Mouse (Mus musculus) right cerebral cortex, postnatal 14 days (tissue): ENCODE measurements around the gene Ubxn11.
A peak's percentile ranks its signal among the peaks of the same experiment; 100 is the strongest.
"Not testable (repeated sequence)": the region's sequence is repeated elsewhere in the genome, so short reads cannot be mapped to it uniquely, and the experiment has no call there.

ENCODE experiments used
- DNase-seq: peaks from one replicate; pipeline ENCODE4 v3.0.0; 2022

Ubxn11 gene

DNA sequence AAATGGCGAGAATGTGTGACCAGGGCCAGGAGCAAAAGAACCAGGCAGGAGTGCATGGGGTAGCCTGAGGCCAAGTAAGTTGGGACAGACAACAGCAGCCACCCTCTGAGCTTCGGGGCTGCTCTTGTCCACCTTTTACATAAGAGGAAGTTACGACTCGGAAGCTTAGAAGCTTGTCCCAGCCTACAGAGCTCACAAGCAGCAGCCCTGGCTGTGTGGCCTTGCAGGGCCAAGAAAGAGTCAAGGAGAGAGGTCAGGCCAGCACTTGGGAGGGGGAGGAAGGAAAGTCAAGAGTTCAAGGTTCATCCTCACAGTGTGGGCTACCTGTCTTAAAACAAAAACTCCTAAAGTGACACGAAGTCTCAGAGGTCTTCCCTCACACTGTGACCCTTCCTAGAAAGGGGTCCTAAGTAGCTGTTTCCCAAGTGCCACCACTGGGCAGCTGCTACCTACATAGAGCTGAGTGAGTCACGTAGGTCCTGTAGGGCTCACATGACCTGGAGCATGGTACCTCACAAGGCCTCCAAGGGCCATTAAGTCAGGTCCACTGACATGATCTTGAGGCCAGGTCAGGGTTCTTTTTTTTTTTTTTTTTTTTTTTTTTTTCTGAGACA, 17.9 kb downstream of the Ubxn11 start:
- DNase-seq = no peak

DNA sequence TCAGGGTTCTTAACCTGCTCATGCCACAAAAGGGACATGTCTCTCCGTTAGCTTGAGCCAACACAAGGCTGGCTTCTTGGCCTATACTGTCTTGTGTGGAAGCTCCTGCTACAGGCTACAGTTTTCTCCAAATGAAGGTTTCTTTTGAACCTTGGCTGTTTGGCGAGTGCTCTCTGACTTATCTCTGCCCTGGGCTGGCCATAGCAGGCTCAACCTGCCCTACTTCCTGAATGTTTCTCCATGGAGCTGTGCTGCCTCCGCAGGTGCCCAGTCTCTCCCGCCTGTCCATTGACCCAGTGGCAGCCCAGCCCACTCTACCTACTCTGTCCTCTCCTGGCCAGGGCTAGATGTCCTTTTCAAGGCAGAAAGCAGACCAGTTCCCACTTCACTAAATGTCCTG, 18.5 kb downstream of the Ubxn11 start:
- DNase-seq = no peak

DNA sequence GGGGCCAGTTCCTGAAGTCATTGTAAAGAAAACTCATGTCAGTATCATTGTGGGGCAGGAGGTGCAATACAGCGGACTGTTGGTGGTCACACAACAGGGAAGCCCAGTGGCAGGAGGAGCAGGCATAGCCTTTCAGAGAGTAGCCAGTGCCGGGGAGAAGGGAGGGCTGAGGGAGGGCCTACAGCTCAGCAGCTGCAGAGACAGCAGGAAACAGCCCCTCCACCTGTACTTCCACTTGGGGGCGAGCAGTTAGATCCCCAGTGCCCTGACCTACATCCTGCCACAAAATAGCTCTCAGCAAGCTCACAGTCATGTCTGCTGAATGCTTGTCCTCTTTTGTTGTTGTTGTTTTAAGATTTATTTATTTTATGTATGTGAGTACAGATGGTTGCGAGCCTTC, 19.2 kb downstream of the Ubxn11 start:
- no peak for DNase-seq

DNA sequence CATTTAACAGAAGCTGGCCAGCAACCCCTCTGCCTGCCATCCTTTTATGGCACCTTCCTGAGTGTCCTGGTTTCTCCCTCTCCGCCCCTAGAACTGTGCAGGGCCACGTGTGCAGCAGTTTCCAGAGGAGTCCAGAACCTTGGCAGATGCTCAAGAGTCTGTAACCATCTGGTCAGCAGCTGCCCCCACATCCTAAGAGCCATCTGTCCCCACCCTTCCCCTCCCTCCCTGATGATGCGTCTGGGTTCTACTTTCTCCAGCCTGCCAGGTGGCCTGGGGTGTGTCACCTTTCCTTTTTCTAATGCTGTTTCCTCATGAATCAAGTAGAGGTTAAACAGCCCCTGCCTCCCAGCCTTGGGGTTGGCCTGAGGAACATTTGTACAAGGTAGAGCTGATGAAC, 19.9 kb downstream of the Ubxn11 start:
- no peak for DNase-seq

DNA sequence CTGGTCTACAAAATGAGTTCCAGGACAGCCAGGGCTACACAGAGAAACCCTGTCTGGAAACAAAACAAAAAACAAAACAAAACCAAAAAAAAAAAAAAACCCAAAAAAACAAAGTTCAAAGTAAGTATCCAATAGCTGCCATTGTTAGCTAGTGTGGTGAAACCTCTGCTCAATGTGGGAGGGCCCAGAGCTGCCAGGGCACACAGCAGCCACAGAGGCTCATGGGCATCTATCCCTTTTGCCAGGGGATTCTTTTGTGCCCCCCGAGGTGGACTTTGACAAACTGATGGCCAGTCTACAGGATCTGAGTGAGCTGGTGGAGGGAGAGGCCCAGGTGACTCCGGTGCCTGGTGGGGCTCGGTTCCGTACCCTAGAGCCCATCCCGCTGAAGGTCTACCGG, 20.8 kb downstream of the Ubxn11 start:
- DNase-seq = no peak

DNA sequence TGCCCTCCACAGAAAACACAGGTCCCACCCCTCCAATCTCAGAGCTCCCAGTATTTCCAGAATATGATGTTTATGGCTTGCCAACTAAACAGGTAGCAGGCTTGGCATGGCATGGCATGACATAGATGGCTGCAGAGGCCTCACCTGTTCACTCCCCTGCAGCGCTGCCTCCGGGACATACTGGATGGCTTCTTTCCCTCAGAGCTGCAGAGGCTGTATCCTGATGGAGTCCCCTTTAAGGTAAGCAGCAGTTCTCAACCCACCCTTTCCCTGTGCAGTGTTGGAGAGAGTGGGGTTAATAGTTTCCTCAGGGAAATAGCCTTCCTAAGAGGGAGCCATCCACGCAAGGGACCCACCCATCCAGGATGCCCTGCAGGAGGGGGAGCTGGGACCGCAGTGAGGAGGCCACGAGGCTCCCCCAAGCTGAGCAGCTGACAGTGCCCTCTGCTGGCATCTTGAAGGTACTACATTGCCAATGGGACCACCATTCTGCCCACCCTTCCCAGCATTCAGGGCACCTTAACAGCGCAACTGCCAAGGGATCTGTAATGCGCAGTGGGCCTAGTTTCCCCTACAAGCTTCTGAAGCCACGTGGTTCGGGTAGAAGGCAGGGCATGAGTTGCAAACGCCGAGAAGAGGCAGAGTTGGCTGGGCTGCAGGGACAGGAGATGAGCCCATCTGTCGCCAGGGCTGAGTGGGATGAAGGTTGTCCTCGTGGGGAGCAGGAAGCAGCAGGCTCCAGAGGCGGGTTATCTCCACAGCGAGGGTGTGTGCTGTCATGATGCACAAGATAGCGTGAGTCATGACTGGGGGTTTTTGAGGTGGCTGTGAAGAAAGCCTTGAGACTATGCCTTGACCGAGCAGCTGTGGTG, 21.5 kb downstream of the Ubxn11 start:
- DNase-seq = peak; percentile 72

DNA sequence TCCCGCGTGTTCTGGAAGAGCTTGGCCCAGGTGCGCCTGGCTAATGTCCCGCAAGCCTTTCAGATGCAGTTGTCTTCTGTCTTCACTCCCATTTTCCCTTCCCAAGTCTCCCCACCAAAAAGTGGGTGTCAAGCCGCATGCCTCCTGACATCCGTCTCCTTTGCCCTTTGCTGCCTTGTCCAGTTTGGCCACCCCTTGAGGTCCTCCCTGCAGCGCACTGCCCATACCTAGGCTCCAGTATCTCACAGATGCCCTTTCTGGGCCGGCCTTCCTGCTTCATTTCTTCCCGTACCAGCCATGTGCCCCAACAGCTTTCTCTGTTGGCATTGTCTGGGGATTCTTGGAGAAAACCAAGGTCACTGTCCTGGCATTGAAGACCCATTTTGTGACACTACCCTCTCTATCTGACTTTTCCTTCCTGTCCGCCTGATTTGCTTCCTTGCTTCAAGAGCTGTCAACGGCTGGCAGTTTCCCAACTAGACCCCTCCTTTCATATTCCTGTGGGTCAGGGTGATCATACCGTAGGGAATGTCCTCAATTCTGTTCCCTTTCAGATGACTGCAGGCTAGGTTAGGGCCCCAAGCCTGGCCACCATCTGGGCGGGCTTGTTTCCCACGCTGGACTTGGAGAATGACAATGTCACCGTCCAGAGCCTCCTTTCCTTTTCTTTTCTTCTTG, 23.2 kb downstream of the Ubxn11 start:
- DNase-seq = no peak

DNA sequence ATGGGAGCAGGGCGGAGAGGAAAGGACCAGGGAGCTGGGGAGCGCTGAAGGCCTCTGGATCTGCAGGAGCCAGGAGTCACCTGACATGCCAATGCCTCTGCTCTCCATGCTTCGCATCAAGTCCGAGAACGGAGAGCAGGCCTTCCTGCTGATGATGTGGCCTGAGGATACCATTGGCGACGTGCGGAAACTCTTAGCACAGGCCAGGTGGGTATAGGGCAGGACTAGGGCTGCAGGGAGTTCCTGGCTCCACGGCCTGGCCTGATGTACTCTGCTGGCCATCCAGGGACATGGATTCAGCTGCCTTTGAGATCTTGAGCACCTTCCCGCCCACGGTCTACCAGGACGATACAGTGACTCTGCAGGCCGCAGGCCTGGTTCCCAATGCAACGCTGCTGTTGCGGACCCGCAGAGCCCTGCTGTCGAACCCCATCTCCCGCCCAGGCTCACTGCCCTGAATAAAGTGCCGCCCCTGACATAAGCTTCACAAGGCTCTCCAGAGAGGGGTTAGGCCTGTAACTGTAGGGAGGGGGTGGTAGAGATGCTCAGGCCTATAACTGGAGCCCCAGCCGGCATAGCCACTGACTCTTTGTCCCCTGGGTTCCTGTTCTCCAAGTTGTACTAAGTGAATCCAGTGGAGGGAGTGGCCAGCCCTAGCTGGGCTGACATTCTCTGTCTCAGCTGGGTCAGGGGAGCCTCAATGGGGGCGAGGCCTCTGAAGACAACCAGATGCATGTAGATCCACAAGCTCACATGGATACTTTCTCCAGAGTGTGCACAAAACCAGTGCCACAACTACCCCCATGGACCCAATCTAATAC, 24.1 kb downstream of the Ubxn11 start:
- no peak for DNase-seq

DNA sequence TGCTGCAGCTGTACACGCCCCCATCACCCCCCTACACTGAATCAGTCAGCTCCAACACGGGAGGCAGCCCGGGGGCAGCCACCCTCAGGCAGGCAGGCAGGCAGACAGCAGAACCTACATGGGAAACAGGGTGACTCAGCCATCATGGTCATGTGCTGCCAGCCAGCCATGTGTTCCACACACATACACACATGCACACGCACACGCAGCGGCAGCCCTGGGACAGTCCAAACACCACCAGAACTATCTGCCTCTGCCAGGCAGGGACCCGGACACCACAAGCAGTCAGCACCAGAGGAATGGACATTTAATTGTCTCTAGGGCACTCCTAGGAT, 24.7 kb downstream of the Ubxn11 start:
- no peak for DNase-seq

DNA sequence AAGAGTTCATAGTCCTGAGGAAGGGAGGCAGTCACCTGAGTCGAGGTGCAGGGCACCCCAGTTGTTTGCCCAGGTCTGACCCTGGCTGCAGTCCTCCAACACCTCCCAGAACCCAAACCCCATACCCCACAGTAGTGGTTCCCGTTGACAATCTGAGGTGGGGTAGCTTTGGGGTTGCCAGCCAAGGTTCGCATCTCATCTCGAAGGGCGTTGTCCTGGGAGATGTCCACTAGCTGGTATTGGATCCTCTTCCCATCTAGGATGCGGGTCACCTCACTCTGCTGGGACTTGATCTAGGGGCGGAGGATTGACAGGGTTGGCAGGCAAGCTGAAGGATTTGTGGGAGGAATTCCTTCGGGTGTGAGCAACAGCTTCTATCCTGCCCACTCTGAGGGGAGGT, 25.4 kb downstream of the Ubxn11 start:
- DNase-seq = no peak

DNA sequence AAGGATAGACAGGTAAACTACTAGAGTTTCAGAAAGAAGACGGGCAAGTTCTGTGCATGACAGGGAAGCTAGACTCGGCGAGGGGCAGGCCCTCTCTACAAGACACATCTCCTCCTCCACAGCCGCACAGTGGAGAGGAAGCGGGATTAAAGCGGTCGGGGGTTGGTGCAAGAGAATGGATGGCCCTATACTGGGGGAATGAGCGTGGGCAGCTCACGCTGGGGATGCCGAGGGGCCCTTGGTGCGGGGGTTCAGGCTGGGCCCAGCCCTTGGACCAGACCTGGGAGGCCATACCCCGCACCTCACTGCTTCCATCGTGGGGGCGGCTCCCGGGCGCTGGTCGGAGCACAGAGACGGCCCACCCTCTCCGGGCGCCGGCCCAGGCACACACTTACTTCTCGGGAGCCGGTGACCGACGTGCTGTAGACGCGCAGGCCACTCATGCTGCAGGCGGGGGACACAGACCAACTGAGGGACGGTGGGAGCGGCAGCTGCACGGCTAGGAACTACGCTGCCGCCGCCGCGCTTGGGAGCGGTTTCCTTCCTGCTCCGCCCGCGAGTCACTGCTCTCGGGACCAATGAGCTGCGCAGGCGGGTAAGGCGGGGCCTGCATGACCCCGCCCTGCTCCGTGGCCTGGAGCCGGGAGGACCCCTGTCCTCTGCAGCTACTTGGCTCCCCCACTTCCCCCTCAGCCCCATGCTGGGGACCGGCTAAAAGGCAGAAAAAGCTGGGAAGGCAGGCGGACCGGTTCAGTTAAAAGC, 26.0 kb downstream of the Ubxn11 start, which contains the start of gene Sh3bgrl3:
Gene Sh3bgrl3 (minus strand): TSS at position 569 of the 762 bp plus-strand sequence.
- peak; percentile 88 for DNase-seq

DNA sequence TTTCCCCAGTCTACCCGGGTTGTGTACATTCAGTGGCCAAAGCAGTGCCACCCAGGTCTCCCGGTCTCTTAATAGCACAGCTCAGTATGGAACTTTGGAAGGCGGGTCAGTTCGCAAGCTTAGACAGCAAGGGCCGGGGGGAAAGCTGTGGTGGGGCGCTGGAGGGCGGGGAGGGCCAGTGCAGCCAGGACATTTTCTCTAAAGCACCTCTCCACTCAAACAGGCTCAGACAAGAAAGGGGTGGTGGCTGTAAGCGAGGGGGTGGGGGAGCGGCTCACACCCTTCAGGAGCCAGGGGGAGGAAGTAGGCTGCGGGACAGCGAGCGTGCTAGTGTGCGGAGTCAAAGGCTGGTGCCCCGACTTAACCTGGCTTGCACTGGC, 26.6 kb downstream of the Ubxn11 start:
- no peak for DNase-seq

DNA sequence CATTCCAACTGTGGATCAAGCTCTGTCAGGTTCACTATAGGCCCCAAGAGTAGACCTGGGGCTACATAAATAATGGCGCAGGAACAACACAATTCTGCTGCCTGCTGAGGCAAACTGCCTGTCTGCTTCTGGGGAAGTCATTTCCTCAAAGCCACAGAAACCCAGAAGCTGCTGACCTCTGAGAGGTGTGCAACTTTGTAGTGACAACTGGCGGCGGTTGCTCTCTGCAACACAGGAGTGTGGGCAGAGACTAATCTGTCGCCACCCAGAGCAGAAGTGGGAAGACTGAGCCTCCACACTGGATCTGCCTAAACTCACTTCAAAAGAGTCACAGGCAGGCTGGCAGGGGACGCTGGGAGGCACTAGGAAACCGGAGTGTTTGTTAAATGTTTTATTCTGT, 27.1 kb downstream of the Ubxn11 start:
- no peak for DNase-seq

DNA sequence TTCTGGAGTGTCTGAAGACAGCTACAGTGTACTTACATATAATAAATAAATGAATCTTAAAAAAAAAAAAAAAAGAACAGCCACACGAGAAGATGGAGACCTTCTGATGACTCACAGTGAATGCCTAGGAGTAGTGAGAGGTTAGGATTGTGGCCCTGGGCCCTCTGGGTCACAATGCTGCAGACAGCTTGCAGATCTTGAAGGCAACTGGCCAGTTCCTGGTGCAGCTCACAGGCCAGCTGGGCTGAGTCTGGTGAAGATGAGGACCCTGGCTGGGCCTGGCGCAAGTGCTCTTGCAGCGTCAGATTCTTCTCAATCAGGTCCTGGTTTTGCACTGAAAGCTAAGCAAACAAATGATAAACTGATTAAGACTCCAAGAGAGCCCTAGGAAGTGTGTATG, 29.7 kb downstream of the Ubxn11 start:
- DNase-seq = no peak

DNA sequence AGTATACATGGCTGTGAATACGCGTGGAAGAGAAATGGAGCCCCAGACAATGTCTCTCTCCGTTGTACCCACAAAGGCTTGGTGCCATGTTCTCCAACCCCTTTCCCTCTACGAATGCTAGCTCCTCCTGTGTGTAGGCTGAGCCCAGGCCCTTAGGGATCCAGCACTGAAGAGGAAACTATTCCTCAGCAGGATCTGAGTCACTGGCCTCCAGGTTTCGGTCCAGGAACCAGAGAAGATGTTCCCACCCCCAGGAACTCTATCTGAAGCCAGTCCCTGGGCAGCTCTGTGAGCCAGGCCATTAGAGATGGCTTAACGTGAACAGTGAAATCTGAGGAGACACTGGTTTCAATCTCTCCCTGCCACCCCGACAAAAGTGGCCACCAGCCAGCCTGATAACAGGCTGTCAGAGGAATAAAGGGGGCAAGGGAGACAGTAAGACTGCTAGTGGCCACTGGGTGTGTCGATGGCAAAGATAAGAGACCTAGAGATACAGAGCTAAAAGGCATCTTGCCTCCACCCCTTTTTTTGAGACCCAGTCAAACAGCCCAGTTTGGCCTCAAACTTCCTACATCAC, 30.2 kb downstream of the Ubxn11 start:
- no peak for DNase-seq

DNA sequence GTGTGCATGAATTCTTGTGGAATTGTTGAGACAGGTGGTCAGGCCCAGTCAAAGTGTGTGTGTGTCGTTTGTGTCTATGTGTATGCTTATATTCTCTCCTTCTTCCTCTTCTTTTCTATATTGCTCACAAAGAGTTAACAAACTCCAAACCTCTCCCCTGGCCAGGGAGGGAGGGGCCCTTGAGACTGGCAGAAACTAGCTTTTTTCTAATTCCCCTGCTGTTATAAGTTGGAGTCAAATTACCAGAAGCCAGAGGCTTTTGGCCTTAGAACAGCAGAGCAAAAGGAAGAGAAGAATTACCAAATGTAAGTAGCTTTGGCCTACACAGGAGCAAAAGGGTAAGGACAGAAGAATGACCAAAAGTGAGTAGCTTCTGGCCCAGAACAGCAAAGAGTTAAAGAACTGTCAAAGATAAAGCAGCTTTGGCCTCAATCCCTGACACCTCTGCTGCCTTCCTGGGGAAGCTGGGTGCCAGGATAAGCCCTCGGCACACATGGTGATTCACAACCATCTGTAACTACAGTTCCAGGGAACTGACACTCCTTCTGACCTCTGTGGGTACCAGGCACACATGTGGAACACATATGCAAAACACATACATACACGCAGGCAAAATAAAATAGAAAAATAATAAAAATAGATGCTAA, 34.0 kb downstream of the Ubxn11 start:
- DNase-seq = no peak

DNA sequence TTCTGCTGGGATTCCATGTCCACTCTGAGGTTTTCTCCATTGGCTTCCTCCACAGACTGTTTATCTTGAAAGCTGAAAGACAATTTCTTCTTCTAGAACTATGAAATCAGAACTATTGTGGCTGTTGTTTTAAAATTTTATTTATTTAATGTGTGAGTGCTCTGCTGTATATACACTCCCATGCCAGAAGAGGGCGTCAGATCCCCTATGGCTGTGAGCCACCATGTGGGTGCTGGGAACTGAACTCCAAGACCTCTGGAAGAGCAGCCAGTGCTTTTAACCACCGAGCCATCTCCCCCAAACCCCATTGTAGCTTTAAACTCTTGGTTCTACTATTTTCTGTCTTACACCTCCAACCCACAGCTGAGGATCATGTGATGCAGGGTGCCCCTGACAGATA, 36.5 kb downstream of the Ubxn11 start:
- DNase-seq = no peak

DNA sequence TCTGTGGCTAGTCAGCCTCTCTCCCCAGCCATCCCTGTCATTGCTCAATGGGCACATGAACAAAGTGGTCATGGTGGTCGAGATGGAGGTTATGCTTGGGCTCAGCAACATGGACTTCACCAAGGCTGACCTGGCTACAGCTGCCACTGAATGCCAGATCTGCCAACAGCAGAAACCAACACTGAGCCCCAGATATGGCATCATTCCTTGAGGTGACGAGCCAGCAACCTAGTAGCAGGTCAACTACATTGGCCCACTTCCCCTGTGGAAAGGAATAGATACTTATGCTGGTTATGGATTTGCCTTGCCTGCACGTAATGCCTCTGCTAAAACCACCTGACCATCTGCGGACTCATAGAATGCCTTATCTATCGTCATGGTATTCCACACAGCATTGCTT, 41.9 kb downstream of the Ubxn11 start:
- not testable (repeated sequence) for DNase-seq

DNA sequence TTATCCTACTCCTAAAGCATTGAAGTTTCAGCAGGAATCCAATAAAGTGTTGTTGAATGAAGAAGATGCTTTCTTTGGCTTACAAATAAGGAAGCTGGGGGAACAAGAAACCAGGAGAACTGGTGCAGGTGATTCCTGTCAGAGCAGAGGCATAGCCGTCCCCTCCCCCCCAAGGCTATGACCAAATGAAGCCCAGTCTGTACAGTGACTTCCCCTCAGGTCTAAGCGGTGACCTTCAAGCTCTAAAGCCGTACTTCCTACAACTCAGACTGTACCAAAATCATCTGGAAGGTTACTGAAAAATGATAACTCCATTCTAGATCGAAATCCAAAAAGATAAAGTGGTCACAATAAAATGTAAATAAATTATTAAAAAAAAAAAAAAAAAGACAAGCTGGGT, 47.0 kb downstream of the Ubxn11 start:
- DNase-seq = no peak

DNA sequence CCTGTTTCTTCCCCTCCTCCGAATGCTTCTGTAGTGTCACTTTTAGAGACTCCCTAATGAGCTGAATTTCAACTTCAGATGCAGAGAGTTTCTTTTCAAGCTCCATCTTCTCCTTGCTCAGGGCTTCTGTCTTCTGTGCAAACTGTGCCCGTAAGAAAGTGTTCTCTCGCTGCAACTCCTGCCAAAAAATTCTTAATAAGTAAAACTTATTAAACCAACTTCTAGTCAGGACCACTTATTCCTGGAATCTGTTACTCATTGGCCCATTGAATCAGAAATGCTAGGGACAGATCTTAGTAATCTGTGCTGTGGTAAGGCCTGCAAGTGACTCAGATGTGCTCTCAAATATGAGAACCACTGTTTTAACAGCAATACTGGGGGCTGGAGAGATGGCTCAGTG, 49.7 kb downstream of the Ubxn11 start:
- no peak for DNase-seq

DNA sequence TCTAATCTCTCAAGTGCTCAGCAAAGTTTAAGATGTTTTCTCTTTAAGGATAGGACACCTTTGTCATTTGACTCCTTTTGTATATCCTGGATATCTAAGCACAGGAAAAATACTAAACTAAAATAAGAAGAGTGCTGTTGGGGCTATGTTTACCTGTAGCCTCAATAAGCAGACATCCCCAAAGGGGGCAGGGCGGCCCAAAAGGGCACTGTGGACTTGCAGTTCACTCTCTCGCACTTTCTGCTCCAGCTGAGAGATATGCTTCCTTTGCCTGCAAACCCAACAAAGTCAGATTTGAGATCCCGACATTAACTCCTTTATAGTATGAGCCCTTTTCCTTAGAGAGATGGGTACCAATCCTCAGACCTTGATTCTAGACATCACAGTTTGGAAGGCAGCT, 51.3 kb downstream of the Ubxn11 start:
- DNase-seq = no peak

DNA sequence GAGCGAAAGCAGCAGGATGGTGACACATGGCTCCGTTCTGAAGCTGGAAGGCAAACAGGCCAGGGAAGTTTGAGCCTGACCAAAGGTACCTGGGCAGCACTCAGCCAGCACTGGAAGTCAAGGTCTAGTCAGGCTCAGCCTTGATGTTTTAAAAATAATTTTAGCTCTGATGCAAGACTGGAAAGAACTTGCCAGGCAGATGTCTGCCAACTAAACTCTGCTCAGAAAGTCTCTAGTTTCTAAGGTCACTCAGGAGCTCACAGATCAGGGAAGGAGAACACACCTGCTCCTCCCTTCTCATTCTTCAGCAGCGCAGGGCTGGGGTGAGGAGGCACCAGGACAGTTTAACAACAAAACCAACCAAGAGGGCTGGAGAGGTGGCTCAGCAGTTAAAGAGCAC, 52.0 kb downstream of the Ubxn11 start:
- DNase-seq = no peak
